Mouse (Mus musculus) embryonic facial prominence, embryonic 11.5 days (tissue): ENCODE measurements around the gene Dock4. TPM values are rescaled to one million over a fixed set of nuclear protein-coding genes. Genes with fewer than 3 reads are reported as not detected.

ENCODE experiments used
- ATAC-seq: fragments of 200-750 bp; cut with Nextera tagmentation; replicated peaks from 2 replicates; pipeline ENCODE4 v1.8.0; 2017; ENCODE audit warnings: low read depth; ENCODE audit not compliant: insufficient number of reproducible peaks, low FRiP score, low TSS enrichment
- DNase-seq: peaks from one replicate; pipeline ENCODE4 v3.0.0-alpha.2; 2015; ENCODE audit warnings: low spot score
- H3K27ac ChIP-seq: fragments of 300-500 bp; sonication (generic); replicated peaks from 2 replicates; pipeline ENCODE4 v1.5.1; 2014; ENCODE audit warnings: mild to moderate bottlenecking, low read depth, low read length, control low read depth
- H3K27me3 ChIP-seq: fragments of 300-500 bp; sonication (generic); 2 replicates; pipeline ENCODE4 v1.6.1; 2014; ENCODE audit warnings: mild to moderate bottlenecking, low read length, moderate library complexity, mixed read lengths; ENCODE audit not compliant: control insufficient read depth, insufficient read depth
- H3K36me3 ChIP-seq: fragments of 300-500 bp; sonication (generic); replicated peaks from 2 replicates; pipeline ENCODE4 v1.6.1; 2014; ENCODE audit warnings: low read depth, mild to moderate bottlenecking, low read length, moderate library complexity, mixed read lengths; ENCODE audit not compliant: control insufficient read depth, insufficient read depth
- H3K4me1 ChIP-seq: fragments of 300-500 bp; sonication (generic); 2 replicates; pipeline ENCODE4 v1.6.1; 2014; ENCODE audit warnings: low read length, mixed read lengths; ENCODE audit not compliant: control insufficient read depth, insufficient read depth
- H3K4me2 ChIP-seq: fragments of 300-500 bp; sonication (generic); 2 replicates; pipeline ENCODE4 v1.6.1; 2014; ENCODE audit warnings: low read depth, mild to moderate bottlenecking, control low read depth, low read length, moderate library complexity
- H3K4me3 ChIP-seq: fragments of 300-500 bp; sonication (generic); 2 replicates; pipeline ENCODE4 v1.5.1; 2014; ENCODE audit warnings: low read depth, low read length, control low read depth
- H3K9ac ChIP-seq: fragments of 300-500 bp; sonication (generic); replicated peaks from 2 replicates; pipeline ENCODE4 v1.6.1; 2014; ENCODE audit warnings: mild to moderate bottlenecking, control low read depth, low read length
- H3K9me3 ChIP-seq: fragments of 300-500 bp; sonication (generic); replicated peaks from 2 replicates; pipeline ENCODE4 v1.6.1; 2016; ENCODE audit warnings: mild to moderate bottlenecking, low read length, inconsistent platforms, mixed read lengths; ENCODE audit not compliant: control insufficient read depth
- WGBS: fragments of 180-500 bp; shearing (Covaris S2); extraction: QIAGEN DNeasy Blood & Tissue Kit; methylation state at CpG from one replicate; pipeline ENCODE4 v1.1.7; 2014; 5-methylcytosine and 5-hydroxymethylcytosine counted together
- polyA plus RNA-seq: library from polyadenylated mRNA; unstranded; fragments of >200 nt; fragmentation: Nextera tagmentation; extraction: Ambion mirVana; gene quantifications from 2 replicates; pipeline ENCODE4 v1.2.1, GENCODE M21; 2014

Dock4 gene
- polyA plus RNA-seq, 1 experiment from 2014 or later = 10.7 TPM

DNA sequence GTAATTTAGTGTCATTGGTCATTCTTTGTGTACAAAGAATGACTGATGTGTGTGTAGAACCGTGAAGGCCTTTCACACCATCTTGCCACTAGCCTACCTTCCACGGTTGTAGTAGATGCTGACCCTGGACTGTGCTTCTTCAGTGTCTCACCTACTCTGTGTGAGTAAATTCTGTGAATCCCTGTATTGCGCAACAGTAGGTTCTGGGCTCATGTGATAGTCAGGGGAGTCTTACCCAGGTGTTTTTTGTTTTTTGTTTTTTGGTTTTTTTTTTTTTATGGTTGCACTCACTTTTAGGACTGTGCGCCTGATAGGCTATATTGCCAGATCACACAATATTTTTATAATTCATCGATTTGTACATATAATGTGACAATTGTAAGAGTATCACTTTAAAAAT, 136.3 kb downstream of the Dock4 start:
- Histone ChIP-seq H3K9ac (no peak overlapping the region), H3K4me2 (no peak overlapping the region), H3K4me1 (no peaks in the 10 kb centered on the region), H3K36me3 (no peaks in the 10 kb centered on the region), H3K4me3 (no peak overlapping the region), H3K9me3 (no peaks in the 10 kb centered on the region), H3K27ac (no peak overlapping the region), H3K27me3 (no peaks in the 10 kb centered on the region)
- no peak for DNase-seq
- no peak for ATAC-seq
- 88% methylated on average over 5 of the region's 5 CpGs for WGBS

DNA sequence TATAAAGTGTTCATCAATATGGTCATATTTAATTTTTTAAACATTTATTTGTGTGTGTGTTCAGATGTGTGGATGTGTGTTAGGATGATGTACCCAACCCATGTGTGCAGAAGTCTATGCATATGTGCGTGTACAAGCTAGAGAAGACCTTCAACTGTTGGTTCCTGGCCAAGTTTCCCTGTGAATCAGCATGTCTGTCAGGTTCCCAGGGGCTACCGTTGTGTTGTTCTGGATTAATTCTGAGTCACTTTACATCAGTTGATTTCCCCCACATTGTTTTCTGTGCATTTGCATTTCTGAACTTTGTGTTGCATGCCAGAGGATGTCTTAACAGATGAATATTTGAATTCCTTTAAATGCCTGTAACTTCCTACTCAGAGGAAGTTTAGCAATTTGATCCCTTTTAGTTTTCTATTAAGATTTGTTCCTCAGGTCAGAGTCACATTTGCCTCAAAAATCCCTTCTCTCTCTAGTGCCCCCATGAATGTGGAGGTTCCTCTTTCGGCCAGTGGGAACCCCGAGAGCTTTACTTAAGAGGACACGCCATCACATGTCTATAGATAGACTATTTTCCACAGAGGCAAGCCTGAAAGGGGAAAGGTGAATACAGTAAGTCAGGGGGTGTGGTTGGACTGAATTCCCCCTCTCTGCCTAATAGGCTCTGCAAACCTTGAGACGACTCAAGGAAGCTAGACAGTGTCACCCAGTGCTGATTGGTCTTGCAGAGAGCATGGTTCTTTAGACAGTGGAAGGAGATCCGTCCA, 139.0 kb downstream of the Dock4 start:
- H3K9ac ChIP-seq = no peak overlapping the region
- DNase-seq = no peak
- no peak for ATAC-seq
- no peak overlapping the region for H3K4me2 ChIP-seq
- H3K9me3 ChIP-seq = no peaks in the 10 kb centered on the region
- H3K36me3 ChIP-seq = no peaks in the 10 kb centered on the region
- H3K27me3 ChIP-seq = no peaks in the 10 kb centered on the region
- 81% methylated on average over 7 of the region's 7 CpGs for WGBS
- H3K4me1 ChIP-seq = no peaks in the 10 kb centered on the region
- H3K27ac ChIP-seq = no peak overlapping the region
- no peak overlapping the region for H3K4me3 ChIP-seq

- H3K4me3 ChIP-seq = no peak overlapping the region
- H3K4me1 ChIP-seq = no peaks in the 10 kb centered on the region
- no peaks in the 10 kb centered on the region for H3K9me3 ChIP-seq
- H3K27ac ChIP-seq = no peak overlapping the region
- H3K9ac ChIP-seq = no peak overlapping the region
- no peak overlapping the region for H3K4me2 ChIP-seq
- ATAC-seq = no peak
- H3K27me3 ChIP-seq = no peaks in the 10 kb centered on the region
- 83% methylated on average over 4 of the region's 4 CpGs for WGBS
- no peak for DNase-seq
- H3K36me3 ChIP-seq = no peaks in the 10 kb centered on the region
Observed at GRCm38 (mm10) chr12:40585456-40586141, 139.8 kb downstream of the Dock4 start.

- no peaks in the 10 kb centered on the region for H3K36me3 ChIP-seq
- no peaks in the 10 kb centered on the region for H3K4me1 ChIP-seq
- ATAC-seq = no peak
- 66% methylated on average over 4 of the region's 4 CpGs for WGBS
- no peak for DNase-seq
- no peak overlapping the region for H3K4me2 ChIP-seq
- H3K4me3 ChIP-seq = no peak overlapping the region
- no peak overlapping the region for H3K27ac ChIP-seq
- H3K9ac ChIP-seq = no peak overlapping the region
- no peaks in the 10 kb centered on the region for H3K27me3 ChIP-seq
- no peaks in the 10 kb centered on the region for H3K9me3 ChIP-seq
Observed at GRCm38 (mm10) chr12:40594161-40594560, 148.4 kb downstream of the Dock4 start.

- Histone ChIP-seq H3K36me3 (no peaks in the 10 kb centered on the region), H3K9ac (no peak overlapping the region), H3K27ac (no peak overlapping the region), H3K9me3 (no peaks in the 10 kb centered on the region), H3K4me2 (no peak overlapping the region), H3K4me3 (no peak overlapping the region), H3K27me3 (no peaks in the 10 kb centered on the region), H3K4me1 (no peaks in the 10 kb centered on the region)
- DNase-seq (no peak), ATAC-seq (no peak)
- WGBS = 90% methylated on average over 6 of the region's 6 CpGs
Observed at GRCm38 (mm10) chr12:40595440-40595839, 149.7 kb downstream of the Dock4 start.

GRCm38 (mm10) chr12:40596020-40596419, 150.3 kb downstream of the Dock4 start:
- WGBS = 80% methylated on average over 7 of the region's 7 CpGs
- Histone ChIP-seq H3K4me2 (no peak overlapping the region), H3K9ac (no peak overlapping the region), H3K4me1 (no peaks in the 10 kb centered on the region), H3K4me3 (no peak overlapping the region), H3K9me3 (no peaks in the 10 kb centered on the region), H3K27ac (no peak overlapping the region), H3K27me3 (no peaks in the 10 kb centered on the region), H3K36me3 (no peaks in the 10 kb centered on the region)
- ATAC-seq = no peak
- no peak for DNase-seq

GRCm38 (mm10) chr12:40596441-40596840, 150.7 kb downstream of the Dock4 start:
- WGBS = 91% methylated on average over 6 of the region's 6 CpGs
- ATAC-seq = no peak

DNA sequence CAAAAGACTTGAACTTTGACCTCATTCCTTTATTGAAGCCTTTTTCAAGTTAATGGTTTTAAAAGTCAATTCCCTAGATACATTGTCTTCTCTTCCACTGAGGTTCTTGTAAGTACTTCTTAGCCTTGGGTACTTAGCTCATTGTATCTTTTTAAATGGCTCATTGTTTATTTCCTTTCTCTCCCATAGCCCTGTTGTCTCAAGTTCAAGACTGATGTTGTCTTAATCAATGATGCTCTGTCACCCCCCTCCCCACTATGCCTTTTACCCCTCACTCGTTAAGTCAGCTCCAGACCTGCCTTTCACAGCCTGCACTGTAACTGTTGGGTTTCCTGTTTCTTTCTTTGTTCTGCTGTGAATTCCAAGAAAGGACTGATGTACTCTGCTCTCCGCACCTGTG, 154.2 kb downstream of the Dock4 start:
- Histone ChIP-seq H3K27ac (no peak overlapping the region), H3K4me1 (no peaks in the 10 kb centered on the region), H3K9me3 (no peaks in the 10 kb centered on the region), H3K27me3 (no peaks in the 10 kb centered on the region), H3K36me3 (no peaks in the 10 kb centered on the region), H3K4me2 (no peak overlapping the region), H3K9ac (no peak overlapping the region), H3K4me3 (no peak overlapping the region)
- 68% methylated on average over 2 of the region's 2 CpGs for WGBS
- ATAC-seq (no peak), DNase-seq (no peak)

More at GRCm38 (mm10) chr12:40596441-40596840, 150.7 kb downstream of the Dock4 start:
- Histone ChIP-seq H3K4me2 (no peak overlapping the region), H3K27me3 (no peaks in the 10 kb centered on the region), H3K27ac (no peak overlapping the region), H3K36me3 (no peaks in the 10 kb centered on the region), H3K4me1 (no peaks in the 10 kb centered on the region), H3K9ac (no peak overlapping the region), H3K4me3 (no peak overlapping the region), H3K9me3 (no peaks in the 10 kb centered on the region)
- DNase-seq = no peak
